Mouse (Mus musculus) kidney, adult 8-10 months (tissue): ENCODE measurements around the gene Slc30a2.
"Not testable (repeated sequence)": the region's sequence is repeated elsewhere in the genome, so short reads cannot be mapped to it uniquely, and the experiment has no call there.

Source experiments
- DNase-seq, 2 experiments: peaks; one replicate each; pipeline ENCODE4 v3.0.0; 2022

Gene Slc30a2

GRCm38 (mm10) chr4:134343071-134344031, at the start of gene Slc30a2:
Slc30a2 (plus strand) TSS chr4:134343181.
- peak; percentile 69 to 74 for DNase-seq

- no peak for DNase-seq
Observed at GRCm38 (mm10) chr4:134293692-134294163, 49.3 kb upstream of the Slc30a2 start.

- not testable (repeated sequence) for DNase-seq
Observed at GRCm38 (mm10) chr4:134296096-134296495, 46.9 kb upstream of the Slc30a2 start.

GRCm38 (mm10) chr4:134296523-134296922, 46.5 kb upstream of the Slc30a2 start:
- DNase-seq = no peak

- peak in 1 of 2 experiments; percentile 40 for DNase-seq
Observed at GRCm38 (mm10) chr4:134297369-134297768, 45.6 kb upstream of the Slc30a2 start.

GRCm38 (mm10) chr4:134298626-134299497, 44.1 kb upstream of the Slc30a2 start:
- no peak for DNase-seq

GRCm38 (mm10) chr4:134299498-134299810, 43.5 kb upstream of the Slc30a2 start:
- no peak for DNase-seq

GRCm38 (mm10) chr4:134300316-134300715, 42.7 kb upstream of the Slc30a2 start:
- DNase-seq = no peak

GRCm38 (mm10) chr4:134302084-134302483, 40.9 kb upstream of the Slc30a2 start:
- no peak for DNase-seq

- DNase-seq = no peak
Observed at GRCm38 (mm10) chr4:134306963-134307362, 36.0 kb upstream of the Slc30a2 start.

- DNase-seq = peak; percentile 65 to 76
Observed at GRCm38 (mm10) chr4:134307367-134308072, 35.5 kb upstream of the Slc30a2 start.

- DNase-seq = peak; percentile 57 to 71
Observed at GRCm38 (mm10) chr4:134310106-134310505, 32.9 kb upstream of the Slc30a2 start.

- DNase-seq = no peak
Observed at GRCm38 (mm10) chr4:134310656-134311055, 32.3 kb upstream of the Slc30a2 start.

GRCm38 (mm10) chr4:134311784-134312183, 31.2 kb upstream of the Slc30a2 start:
- no peak for DNase-seq

- no peak for DNase-seq
Observed at GRCm38 (mm10) chr4:134312341-134312740, 30.6 kb upstream of the Slc30a2 start.

- peak in 1 of 2 experiments; percentile 37 for DNase-seq
Observed at GRCm38 (mm10) chr4:134312901-134313300, 30.1 kb upstream of the Slc30a2 start.

- DNase-seq = no peak
Observed at GRCm38 (mm10) chr4:134314081-134314655, 28.8 kb upstream of the Slc30a2 start.

- DNase-seq = no peak
Observed at GRCm38 (mm10) chr4:134314876-134315275, 28.1 kb upstream of the Slc30a2 start, which contains the start of gene Trim63. Trim63 (plus strand) TSS chr4:134315120.

- no peak for DNase-seq
Observed at GRCm38 (mm10) chr4:134315470-134315869, 27.5 kb upstream of the Slc30a2 start.

- DNase-seq = peak; percentile 35 to 50
Observed at GRCm38 (mm10) chr4:134316390-134316789, 26.6 kb upstream of the Slc30a2 start.

- DNase-seq = no peak
Observed at GRCm38 (mm10) chr4:134319074-134319473, 23.9 kb upstream of the Slc30a2 start.

GRCm38 (mm10) chr4:134319674-134320073, 23.3 kb upstream of the Slc30a2 start:
- no peak for DNase-seq
